Mouse (Mus musculus): ENCODE results near the gene Hist1h2ae.

- TF ChIP-seq POLR2A (IDR thresholded peaks at IDR 0.05; ENCODE audit: borderline replicate concordance, extremely low read depth, insufficient read depth, insufficient read length, poor library complexity, severe bottlenecking) (no peak), CTCF (IDR thresholded peaks at IDR 0.05; ENCODE audit: borderline replicate concordance, extremely low read depth, insufficient read depth, insufficient read length) (no peak)
Observed at GRCm38 (mm10) chr13:23586940-23587225, 15.9 kb upstream of the Hist1h2ae start.
